Mouse (Mus musculus): ENCODE data around the gene Itpkc. TPM values are rescaled to one million over a fixed set of nuclear protein-coding genes. Genes with fewer than 3 reads are reported as not detected.

The Itpkc gene
- total and polyA plus RNA-seq, 3 experiments = 4.0 to 8.1 (median 4.0) TPM

DNA sequence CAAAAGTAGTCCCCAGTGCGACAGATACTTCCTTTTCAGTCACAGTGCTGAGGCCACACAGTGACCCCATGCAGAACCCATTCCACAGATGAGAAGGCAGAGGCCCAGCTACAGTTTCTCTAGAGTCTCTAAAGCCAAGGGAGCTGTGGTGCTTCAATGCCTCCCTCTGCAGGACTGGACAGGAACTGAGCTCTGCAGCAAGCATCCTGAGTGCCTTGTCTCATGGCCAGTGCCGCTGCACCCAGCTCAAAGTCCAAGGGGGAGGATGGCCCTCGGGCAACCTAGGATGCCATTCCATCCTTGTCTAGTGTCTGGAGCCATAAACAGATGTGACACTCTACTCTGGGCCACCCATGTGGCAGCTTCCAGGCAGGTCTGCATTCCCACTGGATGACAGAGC lies 27.3 kb upstream of the Itpkc start:
- Histone ChIP-seq H3K4me1 (ENCODE audit: control insufficient read depth in 1 of 2, insufficient read depth in 2 of 2) (peaks cover 5 to 21% of the 10 kb centered on the region in 2 experiments), H3K27ac (ENCODE audit: insufficient read depth, low read depth) (no peak overlapping the region), H3K79me2 (replicated peaks; ENCODE audit: control insufficient read depth, extremely low read depth, insufficient read depth, poor library complexity, severe bottlenecking) (no peaks in the 10 kb centered on the region), H3K4me3 (replicated peaks in 1 of 3; ENCODE audit: low read depth in 2 of 3, low read length in 2 of 3, poor library complexity in 1 of 3) (no peak overlapping the region), H3K27me3 (replicated peaks) (no peaks in the 10 kb centered on the region), H3K36me3 (replicated peaks in 1 of 2; ENCODE audit: control insufficient read depth in 1 of 2, insufficient read depth in 1 of 2, low read length in 1 of 2) (peaks cover 21 to 64% of the 10 kb centered on the region in 2 experiments), H3K9ac (ENCODE audit: insufficient read depth, low read depth) (no peak overlapping the region), H3K9me3 (replicated peaks; ENCODE audit: low read length) (peaks cover 6% of the 10 kb centered on the region), H3K4me2 (ENCODE audit: insufficient read depth, low read depth, poor library complexity, severe bottlenecking) (no peak overlapping the region)
- no peak for TF ChIP-seq GABPA (IDR thresholded peaks at IDR 0.05; ENCODE audit: insufficient replicate concordance, low read depth, low read length)
- peak in 1 of 2 experiments; percentile 57; a peak in 2 of 4 replicates for TF ChIP-seq CTCF (conservative IDR thresholded peaks at IDR 0.05 in 1 of 2, IDR thresholded peaks at IDR 0.05 in 1 of 2; ENCODE audit: low read depth in 2 of 2, low read length in 2 of 2)
- TF ChIP-seq SMC3 (IDR thresholded peaks at IDR 0.05; ENCODE audit: low read depth, low read length) = peak; percentile 32
- peak; percentile 55 for TF ChIP-seq RAD21 (IDR thresholded peaks at IDR 0.05; ENCODE audit: low read depth, low read length)
- TF ChIP-seq PAX5 (IDR thresholded peaks at IDR 0.05; ENCODE audit: low read length) = no peak
- no peak for TF ChIP-seq NRF1 (IDR thresholded peaks at IDR 0.05; ENCODE audit: low read depth, low read length)
- in situ Hi-C loops (cut with MboI; ENCODE audit: low pct_ligation_motif_present, low pct_unique_long_range_greater_than_20kb, low sequenced_read_pairs) (no loop called here), dilution Hi-C loops (cut with MboI; ENCODE audit: extremely low pct_ligation_motif_present, extremely low pct_unique_long_range_greater_than_20kb, low sequenced_read_pairs) (no loop called here)
- peak; percentile 39 for DNase-seq (ENCODE audit: extremely low read depth)

- Histone ChIP-seq H3K9ac (ENCODE audit: insufficient read depth, low read depth) (no peak overlapping the region), H3K79me2 (replicated peaks; ENCODE audit: control insufficient read depth, extremely low read depth, insufficient read depth, poor library complexity, severe bottlenecking) (no peaks in the 10 kb centered on the region), H3K27ac (ENCODE audit: insufficient read depth, low read depth) (no peak overlapping the region), H3K36me3 (replicated peaks in 1 of 2; ENCODE audit: control insufficient read depth in 1 of 2, insufficient read depth in 1 of 2, low read length in 1 of 2) (peaks cover 28 to 74% of the 10 kb centered on the region in 2 experiments), H3K27me3 (replicated peaks) (no peaks in the 10 kb centered on the region), H3K4me2 (ENCODE audit: insufficient read depth, low read depth, poor library complexity, severe bottlenecking) (no peak overlapping the region), H3K9me3 (replicated peaks; ENCODE audit: low read length) (peaks cover 6% of the 10 kb centered on the region), H3K4me1 (ENCODE audit: control insufficient read depth in 1 of 2, insufficient read depth in 2 of 2) (peaks cover 0 to 5% of the 10 kb centered on the region in 2 experiments; a peak in 1 of 4 replicates), H3K4me3 (replicated peaks in 1 of 3; ENCODE audit: low read depth in 2 of 3, low read length in 2 of 3, poor library complexity in 1 of 3) (no peak overlapping the region)
- TF ChIP-seq MAZ (IDR thresholded peaks at IDR 0.05; ENCODE audit: low read depth, low read length) = no peak
- no peak for TF ChIP-seq SIN3A (IDR thresholded peaks at IDR 0.05; ENCODE audit: low read length)
- no peak for TF ChIP-seq MAX (IDR thresholded peaks at IDR 0.05; ENCODE audit: low read length)
- TF ChIP-seq ZC3H11A (IDR thresholded peaks at IDR 0.05; ENCODE audit: low read depth, low read length) = no peak
- TF ChIP-seq MEF2A (IDR thresholded peaks at IDR 0.05; ENCODE audit: borderline replicate concordance, low read depth, low read length) = no peak
- no peak for TF ChIP-seq SMC3 (IDR thresholded peaks at IDR 0.05; ENCODE audit: low read depth, low read length)
- no peak for TF ChIP-seq PAX5 (IDR thresholded peaks at IDR 0.05; ENCODE audit: low read length)
- TF ChIP-seq ETS1 (conservative IDR thresholded peaks at IDR 0.05; ENCODE audit: low read depth, low read length) = no peak
- TF ChIP-seq MXI1 (IDR thresholded peaks at IDR 0.05; ENCODE audit: low read depth, low read length) = no peak
- TF ChIP-seq POLR2A (IDR thresholded peaks at IDR 0.05; ENCODE audit: low read depth, low read length) = no peak
- no peak for TF ChIP-seq MYC (IDR thresholded peaks at IDR 0.05; ENCODE audit: low read depth, low read length)
- no peak for TF ChIP-seq USF2 (conservative IDR thresholded peaks at IDR 0.05; ENCODE audit: low read depth, low read length)
- no peak for TF ChIP-seq JUND (conservative IDR thresholded peaks at IDR 0.05; ENCODE audit: low read depth, low read length)
- dilution Hi-C loops (cut with MboI; ENCODE audit: extremely low pct_ligation_motif_present, extremely low pct_unique_long_range_greater_than_20kb, low sequenced_read_pairs) = no loop called here
- no peak for DNase-seq (ENCODE audit: extremely low read depth)
- in situ Hi-C loops (cut with MboI; ENCODE audit: low pct_ligation_motif_present, low pct_unique_long_range_greater_than_20kb, low sequenced_read_pairs) = no loop called here
Observed at GRCm38 (mm10) chr7:27251946-27252345, 23.5 kb upstream of the Itpkc start.
